Mouse (Mus musculus) cortical plate, adult 2 months (tissue): Measurements from ENCODE around the gene Gm44965.

Experiments
- CTCF ChIP-seq: fragments of 200-500 bp; IDR thresholded peaks from 2 replicates; pipeline ENCODE4 v1.5.1; 2011; ENCODE audit warnings: mild to moderate bottlenecking, control low read depth, low read length; ENCODE audit not compliant: insufficient read depth; ENCODE audit errors: extremely low read depth
- POLR2A ChIP-seq: fragments of 200-500 bp; IDR thresholded peaks from 2 replicates; pipeline ENCODE4 v1.6.1; 2011; ENCODE audit warnings: mild to moderate bottlenecking, low read length, control low read depth; ENCODE audit not compliant: insufficient read depth; ENCODE audit errors: extremely low read depth

DNA sequence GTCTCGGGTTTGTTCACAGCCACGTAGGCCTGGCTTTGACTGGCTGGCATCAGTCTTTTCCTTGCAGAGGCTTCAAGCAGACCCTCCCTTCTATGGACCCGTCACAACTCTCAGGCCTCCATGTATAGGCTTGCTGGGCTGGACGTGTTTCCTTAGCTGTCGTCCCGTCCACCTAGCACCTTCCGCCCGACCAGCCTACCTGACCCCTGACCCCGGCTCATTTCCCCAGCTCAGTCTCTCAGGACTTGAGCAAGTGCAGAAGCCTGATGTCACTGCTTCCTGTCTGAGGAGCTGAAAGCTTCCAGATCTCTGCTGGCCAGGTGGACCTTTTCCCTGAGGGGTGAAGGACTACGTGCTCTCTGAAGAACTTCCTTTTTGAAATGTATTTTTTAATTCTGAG lies 20.5 kb upstream of the Gm44965 start:
- no peak for TF ChIP-seq CTCF
- TF ChIP-seq POLR2A: no peak
